Mouse (Mus musculus) lung, embryonic 15.5 days (tissue): ENCODE data around the gene Dtnbp1. TPM values are rescaled to one million over a fixed set of nuclear protein-coding genes. Genes with fewer than 3 reads are reported as not detected.

Experiments
- ATAC-seq: fragments of 200-750 bp; cut with Nextera tagmentation; 2 replicates; pipeline ENCODE4 v1.8.0; 2017; ENCODE audit warnings: moderate number of reproducible peaks, borderline replicate concordance; ENCODE audit not compliant: low FRiP score, low TSS enrichment; ENCODE audit errors: extremely low read depth
- H3K27ac ChIP-seq: fragments of 300-500 bp; sonication (generic); 2 replicates; pipeline ENCODE4 v1.5.1; 2015; ENCODE audit warnings: moderate library complexity, mild to moderate bottlenecking, inconsistent platforms
- H3K27me3 ChIP-seq: fragments of 300-500 bp; sonication (generic); 2 replicates; pipeline ENCODE4 v1.6.1; 2015; ENCODE audit warnings: inconsistent platforms
- H3K36me3 ChIP-seq: fragments of 300-500 bp; sonication (generic); 2 replicates; pipeline ENCODE4 v1.6.1; 2015; ENCODE audit warnings: inconsistent platforms
- H3K4me1 ChIP-seq: fragments of 300-500 bp; sonication (generic); 2 replicates; pipeline ENCODE4 v1.6.1; 2015; ENCODE audit warnings: inconsistent platforms
- H3K4me2 ChIP-seq: fragments of 300-500 bp; sonication (generic); 2 replicates; pipeline ENCODE4 v1.6.1; 2015; ENCODE audit warnings: inconsistent platforms, mild to moderate bottlenecking, moderate library complexity
- H3K4me3 ChIP-seq: fragments of 300-500 bp; sonication (generic); 2 replicates; pipeline ENCODE4 v1.5.1; 2015; ENCODE audit warnings: mild to moderate bottlenecking, inconsistent platforms
- H3K9ac ChIP-seq: fragments of 300-500 bp; sonication (generic); 2 replicates; pipeline ENCODE4 v1.6.1; 2015; ENCODE audit warnings: inconsistent platforms
- H3K9me3 ChIP-seq: fragments of 300-500 bp; sonication (generic); 2 replicates; pipeline ENCODE4 v1.6.1; 2016; ENCODE audit warnings: inconsistent platforms
- WGBS: fragments of 180-500 bp; shearing (Covaris S2); methylation state at CpG from one replicate; pipeline ENCODE4 v1.1.7; 2015; 5-methylcytosine and 5-hydroxymethylcytosine counted together
- polyA plus RNA-seq: library from polyadenylated mRNA; unstranded; fragments of >200 nt; fragmentation: Nextera tagmentation; extraction: Ambion mirVana; gene quantifications from 2 replicates; pipeline ENCODE4 v1.2.1, GENCODE M21; 2015

Gene Dtnbp1
- polyA plus RNA-seq, 1 experiment from 2014 or later = 75.1 TPM

DNA sequence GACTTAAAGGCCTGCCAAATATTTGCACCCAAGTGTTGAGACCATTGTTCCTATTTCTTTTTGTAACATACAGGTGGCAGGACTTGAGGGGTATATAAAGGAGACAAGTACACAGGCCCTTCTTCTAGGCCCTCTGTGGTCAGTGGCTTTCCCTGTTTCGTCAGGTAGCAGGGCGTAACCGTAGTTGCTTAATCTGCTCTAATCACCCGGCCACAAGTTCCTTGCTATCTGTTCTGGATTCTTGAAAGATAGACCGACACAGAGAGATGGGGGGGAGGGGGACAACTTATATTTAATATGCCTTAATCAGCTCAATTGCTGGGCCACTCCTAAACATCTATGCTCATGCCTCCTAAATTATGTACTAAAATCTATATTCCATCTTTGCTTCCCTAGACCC lies 86.6 kb downstream of the Dtnbp1 start:
- no peak overlapping the region for H3K4me2 ChIP-seq
- no peak overlapping the region for H3K4me3 ChIP-seq
- ATAC-seq = no peak
- H3K36me3 ChIP-seq = peaks cover 75% of the 10 kb centered on the region
- no peaks in the 10 kb centered on the region for H3K9me3 ChIP-seq
- no peak overlapping the region for H3K27ac ChIP-seq
- 0 out of 2 replicates have a peak, but pooled peaks cover 6% of the 10 kb centered on the region for H3K4me1 ChIP-seq
- no peaks in the 10 kb centered on the region for H3K27me3 ChIP-seq
- no peak overlapping the region for H3K9ac ChIP-seq
- WGBS = 81% methylated on average over 5 of the region's 5 CpGs

DNA sequence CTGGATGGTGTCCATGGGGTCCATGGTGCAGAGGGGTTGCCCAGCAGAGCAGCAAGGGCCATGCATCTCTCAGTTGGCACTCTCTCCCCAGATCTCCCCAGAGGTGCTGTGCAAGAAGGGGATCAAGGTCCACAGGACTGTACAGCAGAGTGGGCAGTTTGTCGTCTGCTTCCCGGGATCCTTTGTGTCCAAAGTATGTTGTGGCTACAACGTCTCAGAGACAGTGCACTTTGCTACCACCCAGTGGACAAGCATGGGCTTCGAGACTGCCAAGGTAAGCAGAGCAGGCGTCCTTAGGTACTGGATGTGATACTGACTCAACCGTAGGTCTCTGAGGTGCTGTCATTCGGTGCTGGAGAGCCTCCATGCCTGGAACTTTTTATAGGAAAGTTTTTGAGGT lies 88.4 kb downstream of the Dtnbp1 start:
- H3K27ac ChIP-seq = no peak overlapping the region
- H3K36me3 ChIP-seq = peaks cover 57% of the 10 kb centered on the region
- peaks cover 14% of the 10 kb centered on the region for H3K4me1 ChIP-seq
- no peaks in the 10 kb centered on the region for H3K9me3 ChIP-seq
- no peak overlapping the region for H3K4me3 ChIP-seq
- H3K4me2 ChIP-seq = no peak overlapping the region
- no peaks in the 10 kb centered on the region for H3K27me3 ChIP-seq
- no peak overlapping the region for H3K9ac ChIP-seq
- 59% methylated on average over 7 of the region's 7 CpGs for WGBS
- ATAC-seq = no peak

DNA sequence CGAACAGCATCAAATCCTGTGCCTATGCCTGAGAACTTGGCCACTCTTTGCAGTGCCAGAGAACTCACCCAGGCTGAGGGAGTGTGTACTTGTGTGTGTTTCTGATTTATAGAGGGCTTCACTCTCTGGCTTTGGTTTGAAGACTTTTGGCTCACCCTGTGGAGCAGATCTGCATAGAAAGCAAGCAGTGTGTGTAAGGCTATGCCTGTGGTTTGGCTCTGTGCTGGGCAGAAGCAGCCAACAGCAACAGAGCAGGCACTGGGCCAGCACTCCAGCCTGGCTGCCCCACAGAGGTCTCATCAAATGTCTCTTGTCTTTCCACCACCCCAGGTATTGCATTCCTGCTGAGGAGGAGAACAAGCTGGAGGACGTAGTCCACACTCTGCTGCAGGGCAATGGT lies 89.1 kb downstream of the Dtnbp1 start:
- Histone ChIP-seq H3K27me3 (no peaks in the 10 kb centered on the region), H3K4me3 (no peak overlapping the region), H3K9me3 (no peaks in the 10 kb centered on the region), H3K9ac (no peak overlapping the region), H3K4me2 (no peak overlapping the region), H3K4me1 (peaks cover 21% of the 10 kb centered on the region), H3K27ac (peak overlapping the region; percentile 31; the same call in 1 of the 2 replicates), H3K36me3 (peaks cover 50% of the 10 kb centered on the region)
- 0 out of 2 replicates have a peak, but pooled peaks have one; percentile 30 for ATAC-seq
- WGBS = 84% methylated on average over 2 of the region's 2 CpGs

DNA sequence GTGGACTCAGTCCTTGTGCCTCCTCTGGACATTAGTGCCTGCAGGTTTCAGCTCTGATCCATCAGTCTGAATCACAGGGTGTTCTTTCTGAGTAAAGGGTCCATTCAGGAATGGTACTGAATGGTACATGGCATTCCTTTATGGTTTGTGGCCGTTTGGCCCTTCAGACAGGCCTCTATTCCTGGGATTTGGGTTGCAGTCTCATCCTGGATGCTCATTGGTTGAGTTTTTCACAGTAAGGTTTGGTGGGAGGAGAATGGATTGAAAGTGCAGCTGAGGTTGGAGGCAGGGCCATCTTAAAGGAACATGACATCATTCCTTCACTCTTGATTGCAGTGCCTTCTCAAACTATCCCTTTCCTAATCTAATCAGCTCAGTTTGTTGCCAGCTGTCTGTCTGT lies 93.2 kb downstream of the Dtnbp1 start:
- Histone ChIP-seq H3K9ac (no peak overlapping the region), H3K4me3 (no peak overlapping the region), H3K4me2 (no peak overlapping the region), H3K27me3 (no peaks in the 10 kb centered on the region), H3K36me3 (peaks cover 28% of the 10 kb centered on the region), H3K27ac (peak overlapping the region; percentile 78; the same call in 1 of the 2 replicates), H3K9me3 (no peaks in the 10 kb centered on the region), H3K4me1 (peaks cover 38% of the 10 kb centered on the region)
- 18% methylated on average over 1 of the region's 1 CpGs for WGBS
- no peak for ATAC-seq

GRCm38 (mm10) chr13:44907702-44908101 lies 94.2 kb downstream of the Dtnbp1 start:
- no peak overlapping the region for H3K4me2 ChIP-seq
- H3K36me3 ChIP-seq = peaks cover 26% of the 10 kb centered on the region
- ATAC-seq = peak; percentile 98
- peak overlapping the region; percentile 78 for H3K27ac ChIP-seq
- H3K27me3 ChIP-seq = no peaks in the 10 kb centered on the region
- H3K9ac ChIP-seq = no peak overlapping the region
- no peaks in the 10 kb centered on the region for H3K9me3 ChIP-seq
- H3K4me3 ChIP-seq = no peak overlapping the region
- peaks cover 38% of the 10 kb centered on the region for H3K4me1 ChIP-seq
- 7% methylated on average over 6 of the region's 6 CpGs for WGBS

DNA sequence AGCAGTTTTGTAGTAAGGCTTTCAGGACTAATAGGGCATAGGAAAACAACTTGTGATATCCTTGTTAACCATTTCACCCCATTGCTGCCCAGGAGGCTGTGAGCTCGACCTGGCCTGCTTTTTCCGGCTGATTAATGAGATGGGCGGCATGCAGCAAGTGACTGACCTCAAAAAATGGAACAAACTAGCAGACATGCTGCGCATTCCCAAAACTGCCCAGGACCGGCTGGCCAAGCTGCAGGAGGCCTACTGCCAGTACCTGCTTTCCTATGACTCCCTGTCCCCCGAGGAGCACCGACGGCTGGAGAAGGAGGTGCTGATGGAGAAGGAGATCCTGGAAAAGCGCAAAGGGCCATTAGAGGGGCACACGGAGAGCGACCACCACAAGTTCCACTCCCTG lies 95.8 kb downstream of the Dtnbp1 start:
- H3K9me3 ChIP-seq = no peaks in the 10 kb centered on the region
- no peaks in the 10 kb centered on the region for H3K27me3 ChIP-seq
- ATAC-seq = no peak
- H3K36me3 ChIP-seq = peaks cover 29% of the 10 kb centered on the region
- H3K27ac ChIP-seq = no peak overlapping the region
- H3K4me3 ChIP-seq = no peak overlapping the region
- H3K4me1 ChIP-seq = peaks cover 38% of the 10 kb centered on the region
- no peak overlapping the region for H3K9ac ChIP-seq
- no peak overlapping the region for H3K4me2 ChIP-seq
- WGBS = 80% methylated on average over 11 of the region's 11 CpGs

- Histone ChIP-seq H3K9me3 (no peaks in the 10 kb centered on the region), H3K36me3 (peaks cover 32% of the 10 kb centered on the region), H3K27me3 (no peaks in the 10 kb centered on the region), H3K4me3 (no peak overlapping the region), H3K4me2 (no peak overlapping the region), H3K9ac (no peak overlapping the region), H3K4me1 (peaks cover 29% of the 10 kb centered on the region), H3K27ac (no peak overlapping the region)
- no peak for ATAC-seq
- 62% methylated on average over 1 of the region's 1 CpGs for WGBS
Measured at GRCm38 (mm10) chr13:44904271-44904670, 97.7 kb downstream of the Dtnbp1 start.

- peaks cover 32% of the 10 kb centered on the region for H3K36me3 ChIP-seq
- peaks cover 23% of the 10 kb centered on the region for H3K4me1 ChIP-seq
- H3K9ac ChIP-seq = no peak overlapping the region
- H3K4me3 ChIP-seq = no peak overlapping the region
- ATAC-seq = no peak
- H3K9me3 ChIP-seq = no peaks in the 10 kb centered on the region
- H3K27ac ChIP-seq = no peak overlapping the region
- H3K4me2 ChIP-seq = no peak overlapping the region
- H3K27me3 ChIP-seq = no peaks in the 10 kb centered on the region
Measured at GRCm38 (mm10) chr13:44903416-44903815, 98.5 kb downstream of the Dtnbp1 start.

DNA sequence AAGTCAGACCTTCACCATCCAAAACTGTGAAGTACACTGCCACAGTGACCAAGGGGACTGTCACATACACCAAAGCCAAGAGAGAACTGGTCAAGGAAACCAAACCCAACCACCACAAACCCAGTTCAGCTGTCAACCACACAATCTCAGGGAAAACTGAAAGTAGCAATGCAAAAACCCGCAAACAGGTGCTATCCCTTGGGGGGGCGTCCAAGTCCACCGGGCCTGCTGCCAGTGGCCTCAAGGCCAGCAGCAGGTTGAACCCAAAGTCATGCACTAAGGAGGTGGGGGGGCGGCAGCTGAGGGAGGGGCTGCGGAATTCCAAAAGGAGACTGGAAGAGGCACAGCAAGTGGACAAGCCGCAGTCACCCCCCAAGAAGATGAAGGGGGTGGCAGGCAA lies 99.6 kb downstream of the Dtnbp1 start:
- Histone ChIP-seq H3K36me3 (peaks cover 36% of the 10 kb centered on the region), H3K9me3 (no peaks in the 10 kb centered on the region), H3K9ac (no peak overlapping the region), H3K4me2 (no peak overlapping the region), H3K4me3 (no peak overlapping the region), H3K27me3 (no peaks in the 10 kb centered on the region), H3K27ac (no peak overlapping the region), H3K4me1 (peaks cover 12% of the 10 kb centered on the region)
- ATAC-seq = no peak
- 91% methylated on average over 6 of the region's 6 CpGs for WGBS

- no peaks in the 10 kb centered on the region for H3K4me1 ChIP-seq
- H3K27ac ChIP-seq = no peak overlapping the region
- no peak overlapping the region for H3K4me3 ChIP-seq
- no peaks in the 10 kb centered on the region for H3K9me3 ChIP-seq
- 91% methylated on average over 12 of the region's 12 CpGs for WGBS
- no peaks in the 10 kb centered on the region for H3K27me3 ChIP-seq
- H3K36me3 ChIP-seq = peaks cover 17% of the 10 kb centered on the region
- H3K9ac ChIP-seq = no peak overlapping the region
- H3K4me2 ChIP-seq = no peak overlapping the region
- no peak for ATAC-seq
Measured at GRCm38 (mm10) chr13:44896211-44896610, 105.7 kb downstream of the Dtnbp1 start.

DNA sequence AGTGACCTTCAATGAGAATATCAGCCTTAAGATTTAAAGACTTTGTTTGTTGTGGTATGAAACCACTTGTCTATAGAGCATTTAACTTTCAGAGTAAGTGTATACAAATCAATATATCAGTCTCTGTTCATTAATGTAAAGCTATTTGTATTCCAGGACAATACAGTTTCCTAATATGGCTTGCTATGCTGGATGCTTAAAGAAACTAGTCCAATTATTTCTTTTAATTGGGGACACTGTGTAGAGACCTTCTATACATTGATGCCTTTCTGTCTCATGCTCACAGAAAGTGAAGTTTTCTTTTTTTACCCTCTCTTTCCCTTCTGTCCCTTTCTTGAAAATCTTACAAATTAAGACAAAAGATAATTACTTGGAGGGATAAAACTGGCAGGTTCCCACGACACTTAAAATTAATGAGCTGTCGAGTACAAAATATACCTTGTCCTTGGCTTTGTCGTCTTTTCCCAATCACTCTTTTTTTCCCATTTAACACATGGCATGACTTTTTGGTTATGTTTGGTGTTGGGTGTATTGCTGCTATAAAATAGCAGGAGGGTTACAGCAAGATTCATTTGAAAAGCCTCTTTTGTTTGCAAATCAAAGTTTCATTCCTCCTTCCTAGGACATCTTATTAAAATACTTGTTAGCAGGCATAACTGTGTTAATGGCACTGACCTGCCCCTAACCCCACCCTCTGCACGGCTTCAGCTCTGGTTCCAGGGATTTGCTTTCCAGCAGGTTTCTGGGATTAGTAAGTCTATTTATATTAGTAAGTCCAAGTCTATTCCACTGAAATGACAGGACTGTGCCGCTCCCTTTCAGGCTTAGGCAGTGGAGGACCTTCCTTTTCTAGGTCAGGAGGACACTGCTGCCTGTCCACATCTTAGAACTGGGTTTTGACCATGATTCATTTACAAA lies 109.9 kb downstream of the Dtnbp1 start:
- Histone ChIP-seq H3K27me3 (no peaks in the 10 kb centered on the region), H3K4me1 (no peaks in the 10 kb centered on the region), H3K9ac (no peak overlapping the region), H3K27ac (no peak overlapping the region), H3K9me3 (no peaks in the 10 kb centered on the region), H3K4me2 (no peak overlapping the region), H3K36me3 (peaks cover 12% of the 10 kb centered on the region), H3K4me3 (no peak overlapping the region)
- WGBS = 61% methylated on average over 5 of the region's 5 CpGs
- no peak for ATAC-seq

- no peaks in the 10 kb centered on the region for H3K9me3 ChIP-seq
- H3K4me1 ChIP-seq = no peaks in the 10 kb centered on the region
- H3K27ac ChIP-seq = no peak overlapping the region
- ATAC-seq = no peak
- no peak overlapping the region for H3K9ac ChIP-seq
- no peaks in the 10 kb centered on the region for H3K27me3 ChIP-seq
- H3K36me3 ChIP-seq = peaks cover 6% of the 10 kb centered on the region
- H3K4me3 ChIP-seq = no peak overlapping the region
- H3K4me2 ChIP-seq = no peak overlapping the region
- WGBS = 84% methylated on average over 2 of the region's 2 CpGs
Measured at GRCm38 (mm10) chr13:44890612-44891011, 111.3 kb downstream of the Dtnbp1 start.
